Mouse (Mus musculus): ENCODE data around the gene Gm3558.
"Not testable (repeated sequence)": the region's sequence is repeated elsewhere in the genome, so short reads cannot be mapped to it uniquely, and the experiment has no call there.

The Gm3558 gene

GRCm38 (mm10) chr14:7568382-7568781 lies at the start of gene Gm3558:
TSS of gene Gm3558 (minus strand) at chr14:7568566.
- not testable (repeated sequence) for DNase-seq (ENCODE audit: low read depth, low spot score)

- DNase-seq (ENCODE audit: low read depth, low spot score), result not testable (repeated sequence)
Measured at GRCm38 (mm10) chr14:7595492-7595891, 27.1 kb upstream of the Gm3558 start, which contains the start of gene Gm10338. TSS of gene Gm10338 (minus strand) at chr14:7595592.

GRCm38 (mm10) chr14:7567890-7568289 lies 476 bp downstream of the Gm3558 start:
- DNase-seq (ENCODE audit: low read depth, low spot score), result not testable (repeated sequence)

GRCm38 (mm10) chr14:7567266-7567665 lies 1.1 kb downstream of the Gm3558 start:
- not testable (repeated sequence) for DNase-seq (ENCODE audit: low read depth, low spot score)
